Mouse (Mus musculus) lung, adult 2 months (tissue): ENCODE data around the gene Vdr.

Experiments used
- CTCF ChIP-seq: fragments of 200-500 bp; IDR thresholded peaks from 2 replicates; pipeline ENCODE4 v1.5.1; 2011; ENCODE audit warnings: mild to moderate bottlenecking, low read length, control low read depth; ENCODE audit not compliant: insufficient read depth
- POLR2A ChIP-seq: fragments of 200-500 bp; IDR thresholded peaks from 2 replicates; pipeline ENCODE4 v1.6.1; 2011; ENCODE audit warnings: low read depth, mild to moderate bottlenecking, control low read depth, low read length, borderline replicate concordance; ENCODE audit errors: extremely low read depth

- TF ChIP-seq CTCF (no peak), POLR2A (no peak)
Observed at GRCm38 (mm10) chr15:97895847-97896246, 14.6 kb downstream of the Vdr start.
